Mouse (Mus musculus): ENCODE measurements around the gene Mgat5. TPM values are rescaled to one million over a fixed set of nuclear protein-coding genes. Genes with fewer than 3 reads are reported as not detected.

Mgat5 gene
- total RNA-seq (2023), result 25.1 TPM

GRCm38 (mm10) chr1:127204817-127205485 is at the start of gene Mgat5:
Gene Mgat5, plus strand, starts transcription at chr1:127205015.

